Mouse (Mus musculus) forebrain, embryonic 12.5 days (tissue): ENCODE data around the gene Celf2. TPM values are rescaled to one million over a fixed set of nuclear protein-coding genes. Genes with fewer than 3 reads are reported as not detected.

Experiments used
- ATAC-seq: fragments of 200-750 bp; cut with Nextera tagmentation; 2 replicates; pipeline ENCODE4 v1.8.0; 2017; ENCODE audit warnings: moderate TSS enrichment; ENCODE audit not compliant: low FRiP score
- H3K27ac ChIP-seq: fragments of 300-500 bp; sonication (generic); 2 replicates; pipeline ENCODE4 v1.5.1; 2016; ENCODE audit warnings: mild to moderate bottlenecking
- H3K27me3 ChIP-seq: fragments of 300-500 bp; sonication (generic); 2 replicates; pipeline ENCODE4 v1.6.1; 2016; ENCODE audit warnings: mild to moderate bottlenecking
- H3K36me3 ChIP-seq: fragments of 300-500 bp; sonication (generic); replicated peaks from 2 replicates; pipeline ENCODE4 v1.6.1; 2016; ENCODE audit warnings: mild to moderate bottlenecking
- H3K4me1 ChIP-seq: fragments of 300-500 bp; sonication (generic); 2 replicates; pipeline ENCODE4 v1.6.1; 2016
- H3K4me2 ChIP-seq: fragments of 300-500 bp; sonication (generic); 2 replicates; pipeline ENCODE4 v1.6.1; 2016; ENCODE audit warnings: mild to moderate bottlenecking, moderate library complexity
- H3K4me3 ChIP-seq: fragments of 300-500 bp; sonication (generic); replicated peaks from 2 replicates; pipeline ENCODE4 v1.5.1; 2016; ENCODE audit warnings: mild to moderate bottlenecking
- H3K9ac ChIP-seq: fragments of 300-500 bp; sonication (generic); 2 replicates; pipeline ENCODE4 v1.6.1; 2016; ENCODE audit warnings: mild to moderate bottlenecking
- H3K9me3 ChIP-seq: fragments of 300-500 bp; sonication (generic); 2 replicates; pipeline ENCODE4 v1.6.1; 2016
- WGBS: fragments of 180-500 bp; shearing (Covaris S2); methylation state at CpG from one replicate; pipeline ENCODE4 v1.1.7; 2016; 5-methylcytosine and 5-hydroxymethylcytosine counted together
- polyA plus RNA-seq: library from polyadenylated mRNA; unstranded; fragments of >200 nt; fragmentation: Nextera tagmentation; extraction: Ambion mirVana; gene quantifications from 2 replicates; pipeline ENCODE4 v1.2.1, GENCODE M21; 2016

Gene Celf2
- polyA plus RNA-seq, 1 experiment from 2014 or later: 167 TPM

DNA sequence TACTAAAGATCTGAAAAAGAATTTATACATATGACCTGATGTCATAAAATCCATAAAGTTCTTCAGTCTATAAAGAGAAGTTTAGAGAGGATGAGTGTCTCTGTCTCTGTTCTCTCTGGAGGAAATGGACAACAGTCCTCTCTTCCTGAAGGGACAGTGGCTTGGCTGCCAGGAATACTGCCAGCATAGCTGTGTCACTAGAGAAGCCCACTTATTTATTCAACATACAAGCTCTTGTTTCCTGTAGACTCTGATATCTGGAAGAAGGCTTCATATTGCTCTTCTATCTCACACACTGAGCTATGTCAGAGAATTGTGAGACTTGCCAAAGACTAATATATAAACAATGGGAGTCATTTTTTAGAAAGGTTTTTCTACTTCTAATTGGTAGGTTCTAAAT, 260.4 kb downstream of the Celf2 start:
- H3K36me3 ChIP-seq: no peaks in the 10 kb centered on the region
- H3K4me2 ChIP-seq: no peak overlapping the region
- ATAC-seq: no peak
- no peaks in the 10 kb centered on the region for H3K27me3 ChIP-seq
- H3K9me3 ChIP-seq: no peaks in the 10 kb centered on the region
- no peak overlapping the region for H3K27ac ChIP-seq
- H3K9ac ChIP-seq: no peak overlapping the region
- no peak overlapping the region for H3K4me3 ChIP-seq
- no peaks in the 10 kb centered on the region; the same call in 1 of the 2 replicates for H3K4me1 ChIP-seq

DNA sequence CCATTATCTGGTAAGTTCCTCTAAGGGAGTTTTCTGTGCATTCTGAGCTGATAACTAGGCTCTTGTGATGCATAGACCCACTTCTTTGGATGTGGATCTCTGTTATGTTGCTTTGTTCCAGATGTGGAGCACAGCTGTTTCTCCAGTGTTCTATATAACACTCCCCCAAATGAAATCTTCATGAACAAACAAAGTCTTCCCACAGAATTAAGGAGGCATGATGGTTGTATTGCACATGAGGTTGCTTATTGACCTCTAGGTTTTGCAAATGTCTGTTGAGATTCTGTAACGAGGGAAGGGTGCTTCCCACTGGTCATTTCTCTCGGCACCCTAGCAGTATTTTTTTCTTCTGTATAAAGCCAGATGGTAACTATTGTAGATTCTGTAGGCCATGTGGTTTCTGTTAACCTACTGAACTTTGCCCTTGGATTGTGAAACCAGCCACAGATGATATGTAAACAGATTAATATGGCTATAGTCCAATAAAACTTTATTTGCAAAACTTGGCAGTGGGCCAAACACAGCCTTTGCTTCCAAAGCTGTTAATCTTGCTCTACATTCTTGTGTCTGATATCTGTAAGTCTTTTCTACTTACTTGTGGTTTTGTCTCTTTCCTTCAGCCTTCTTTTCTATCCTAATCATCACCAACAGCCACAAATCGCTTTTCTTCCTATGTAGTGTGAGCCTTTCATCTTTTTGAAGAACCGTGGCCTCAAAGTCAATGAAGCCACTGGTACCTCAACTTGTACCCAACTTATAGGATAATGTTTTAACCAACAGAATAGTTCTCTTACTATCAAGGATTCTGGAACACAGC, 263.2 kb downstream of the Celf2 start:
- Histone ChIP-seq H3K27ac (no peak overlapping the region), H3K4me2 (no peak overlapping the region), H3K4me1 (no peaks in the 10 kb centered on the region), H3K27me3 (no peaks in the 10 kb centered on the region), H3K9ac (no peak overlapping the region), H3K4me3 (no peak overlapping the region), H3K36me3 (no peaks in the 10 kb centered on the region), H3K9me3 (no peaks in the 10 kb centered on the region)
- no peak for ATAC-seq
- WGBS: 68% methylated on average over 4 of the region's 4 CpGs

DNA sequence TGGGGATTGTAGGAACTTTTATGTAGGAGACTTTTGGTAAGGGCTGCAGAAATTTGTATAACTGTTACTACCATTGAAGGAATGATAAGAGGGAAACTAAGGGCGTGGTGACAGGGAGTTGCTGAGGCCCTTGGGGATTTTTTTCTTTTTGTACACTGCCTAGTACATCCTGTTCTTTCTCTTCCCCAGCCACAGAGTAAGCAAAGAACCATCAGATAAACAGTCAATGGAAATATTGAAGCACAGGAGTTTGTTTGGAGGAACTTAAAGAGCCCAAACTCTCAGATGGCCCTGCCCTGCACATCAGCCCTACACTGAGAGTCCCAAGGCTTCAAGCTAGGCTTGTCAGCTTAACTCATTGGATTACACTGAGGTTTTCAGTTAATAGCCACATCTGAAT, 267.2 kb downstream of the Celf2 start:
- Histone ChIP-seq H3K9ac (no peak overlapping the region), H3K27me3 (no peaks in the 10 kb centered on the region), H3K4me3 (no peak overlapping the region), H3K36me3 (no peaks in the 10 kb centered on the region), H3K27ac (no peak overlapping the region), H3K4me1 (no peaks in the 10 kb centered on the region), H3K4me2 (no peak overlapping the region), H3K9me3 (no peaks in the 10 kb centered on the region)
- no peak for ATAC-seq
- 79% methylated on average over 1 of the region's 1 CpGs for WGBS

DNA sequence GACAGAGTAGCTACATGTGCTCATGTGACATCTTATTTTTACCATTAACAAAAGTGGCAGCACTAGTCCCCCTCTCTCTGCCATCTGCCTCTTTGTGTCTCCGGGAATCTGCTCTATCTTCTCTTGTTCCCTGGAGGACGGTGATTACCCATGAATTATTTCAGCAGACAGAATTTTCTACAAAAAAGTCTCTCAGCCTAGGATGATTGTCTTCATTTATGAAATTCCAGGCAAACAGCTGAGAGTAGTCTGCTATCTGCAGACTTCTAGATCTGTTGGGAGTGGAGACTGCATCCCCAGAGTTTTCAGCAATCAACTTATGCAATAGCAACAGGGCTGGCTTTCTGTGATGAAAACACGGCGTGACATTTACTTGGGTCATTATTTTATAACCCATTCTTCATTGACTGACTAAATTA, 267.8 kb downstream of the Celf2 start:
- Histone ChIP-seq H3K9ac (no peak overlapping the region), H3K27ac (no peak overlapping the region), H3K4me2 (no peak overlapping the region), H3K4me1 (no peaks in the 10 kb centered on the region), H3K9me3 (no peaks in the 10 kb centered on the region), H3K36me3 (no peaks in the 10 kb centered on the region), H3K4me3 (no peak overlapping the region), H3K27me3 (no peaks in the 10 kb centered on the region)
- ATAC-seq: no peak
- 72% methylated on average over 4 of the region's 4 CpGs for WGBS

DNA sequence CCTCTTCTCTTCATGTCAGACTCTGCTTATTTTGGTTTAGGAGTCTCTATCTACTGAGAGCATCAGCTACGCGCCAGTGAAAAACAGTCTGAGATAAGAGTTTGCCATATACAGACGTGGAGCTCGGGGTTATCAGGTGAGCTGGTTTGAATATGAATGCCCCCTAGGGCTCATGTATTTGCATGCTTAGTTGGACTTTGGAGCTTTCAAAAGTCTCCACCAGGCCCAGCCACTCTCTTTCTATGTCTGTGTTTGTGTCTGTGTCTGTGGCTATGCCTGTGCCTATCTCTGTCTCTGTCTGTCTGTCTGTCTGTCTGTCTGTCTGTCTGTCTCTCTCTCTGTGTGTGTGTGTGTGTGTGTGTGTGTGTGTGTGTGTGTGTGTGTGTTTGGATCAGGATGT, 272.1 kb downstream of the Celf2 start:
- Histone ChIP-seq H3K4me1 (no peaks in the 10 kb centered on the region), H3K9ac (no peak overlapping the region), H3K4me3 (no peak overlapping the region), H3K36me3 (no peaks in the 10 kb centered on the region), H3K4me2 (no peak overlapping the region), H3K27ac (no peak overlapping the region), H3K9me3 (no peaks in the 10 kb centered on the region), H3K27me3 (no peaks in the 10 kb centered on the region)
- ATAC-seq: no peak
- WGBS: 89% methylated on average over 4 of the region's 4 CpGs

DNA sequence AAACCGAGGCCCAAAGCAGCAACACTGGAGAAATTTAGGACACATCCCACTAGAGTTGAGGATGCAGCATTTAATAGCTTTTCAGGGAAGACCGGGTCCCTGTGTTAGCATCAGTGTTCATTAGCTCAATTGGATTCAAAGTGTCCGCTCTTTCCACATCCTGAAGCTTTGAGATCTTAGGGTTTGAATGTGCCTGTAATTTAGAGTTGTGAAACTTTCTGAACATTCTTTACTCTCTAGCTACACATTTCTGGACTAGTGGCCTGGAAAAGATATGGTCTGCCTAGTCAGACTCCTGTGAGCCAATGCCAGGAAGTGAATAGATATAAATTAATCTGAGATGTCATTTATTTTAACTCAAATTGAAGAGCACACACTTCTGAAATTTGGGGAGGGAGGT, 272.9 kb downstream of the Celf2 start:
- Histone ChIP-seq H3K36me3 (no peaks in the 10 kb centered on the region), H3K9ac (no peak overlapping the region), H3K4me3 (no peak overlapping the region), H3K27me3 (no peaks in the 10 kb centered on the region), H3K4me2 (no peak overlapping the region), H3K27ac (no peak overlapping the region), H3K9me3 (no peaks in the 10 kb centered on the region), H3K4me1 (no peaks in the 10 kb centered on the region)
- WGBS: 86% methylated on average over 3 of the region's 3 CpGs
- no peak for ATAC-seq

DNA sequence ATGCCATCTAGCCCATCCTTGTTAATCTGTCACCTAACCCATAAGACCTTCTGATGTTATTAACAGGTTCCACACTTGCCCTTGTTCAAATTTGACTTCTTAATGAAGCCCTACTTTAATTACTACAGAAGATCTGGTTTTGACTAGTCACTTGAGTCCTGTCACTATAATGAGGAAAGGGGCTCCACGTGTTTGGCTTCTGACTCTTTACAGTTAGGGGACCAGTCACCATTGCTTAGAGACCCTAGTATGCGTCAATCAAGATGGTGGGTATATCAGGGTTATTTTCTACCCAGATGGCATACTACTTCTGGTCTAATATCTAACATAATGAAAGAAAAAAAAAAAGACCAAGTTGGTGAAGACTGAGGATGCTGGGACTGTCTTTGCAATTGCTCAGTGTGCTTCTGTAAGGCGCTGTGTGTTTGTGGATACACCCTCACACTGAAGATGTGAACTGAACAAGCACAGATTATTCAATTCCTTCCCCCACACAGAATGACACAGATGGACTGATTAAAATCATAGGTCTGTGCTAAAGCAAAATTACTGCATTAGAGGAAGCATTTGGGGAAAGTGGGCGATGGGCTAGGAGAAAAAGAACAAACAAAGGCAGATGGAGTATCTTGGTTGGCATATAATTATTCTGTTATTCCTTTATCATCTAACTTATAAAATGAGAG, 274.2 kb downstream of the Celf2 start:
- no peak overlapping the region for H3K9ac ChIP-seq
- H3K36me3 ChIP-seq: no peaks in the 10 kb centered on the region
- no peak overlapping the region for H3K4me2 ChIP-seq
- H3K27ac ChIP-seq: no peak overlapping the region
- no peaks in the 10 kb centered on the region for H3K4me1 ChIP-seq
- no peaks in the 10 kb centered on the region for H3K9me3 ChIP-seq
- WGBS: 85% methylated on average over 4 of the region's 4 CpGs
- H3K4me3 ChIP-seq: no peak overlapping the region
- no peaks in the 10 kb centered on the region for H3K27me3 ChIP-seq
- no peak for ATAC-seq

DNA sequence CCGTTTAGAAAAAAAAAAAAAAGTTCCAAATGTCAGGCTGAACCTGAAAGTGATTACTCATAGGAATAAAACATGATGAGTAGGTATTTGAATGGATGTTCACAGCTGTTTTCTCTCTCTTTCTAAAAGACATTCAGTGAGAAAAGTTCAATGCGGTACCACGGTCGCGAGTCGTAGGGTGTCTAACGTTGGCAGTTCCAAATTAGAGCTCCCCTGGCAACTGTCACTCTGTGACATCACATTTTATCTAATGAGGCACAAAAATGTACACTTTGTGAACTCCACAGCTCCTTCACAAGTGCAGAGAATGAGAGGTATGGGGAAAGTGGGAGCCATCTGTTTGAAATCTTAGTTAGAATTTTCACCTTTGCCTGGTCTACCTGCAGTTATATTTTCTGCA, 274.8 kb downstream of the Celf2 start:
- 87% methylated on average over 7 of the region's 7 CpGs for WGBS
- ATAC-seq: no peak
- no peaks in the 10 kb centered on the region for H3K27me3 ChIP-seq
- H3K9ac ChIP-seq: no peak overlapping the region
- H3K4me2 ChIP-seq: no peak overlapping the region
- no peaks in the 10 kb centered on the region for H3K4me1 ChIP-seq
- no peaks in the 10 kb centered on the region for H3K36me3 ChIP-seq
- H3K4me3 ChIP-seq: no peak overlapping the region
- no peaks in the 10 kb centered on the region for H3K9me3 ChIP-seq
- no peak overlapping the region for H3K27ac ChIP-seq

DNA sequence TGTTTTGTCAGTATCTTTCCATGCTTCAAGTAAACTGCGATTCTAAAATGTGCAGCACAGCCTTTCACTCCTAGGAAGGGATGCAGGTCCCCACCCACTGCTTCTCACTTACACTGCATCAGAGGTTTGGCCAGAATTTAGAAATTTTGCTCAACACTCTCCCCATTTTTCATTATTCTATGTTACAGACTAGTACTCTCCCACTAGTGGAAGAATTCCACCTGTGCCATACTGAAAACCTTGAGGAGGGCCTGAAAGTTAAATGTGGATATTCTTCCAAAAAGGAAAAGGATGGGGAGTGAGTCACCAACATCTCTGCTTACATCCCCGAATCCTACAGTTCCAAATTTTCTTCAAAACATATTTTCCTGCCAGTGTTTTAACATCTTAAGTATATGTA, 276.0 kb downstream of the Celf2 start:
- no peaks in the 10 kb centered on the region for H3K36me3 ChIP-seq
- no peaks in the 10 kb centered on the region for H3K27me3 ChIP-seq
- H3K9me3 ChIP-seq: no peaks in the 10 kb centered on the region
- H3K4me3 ChIP-seq: no peak overlapping the region
- H3K9ac ChIP-seq: no peak overlapping the region
- WGBS: 92% methylated on average over 2 of the region's 2 CpGs
- H3K4me2 ChIP-seq: no peak overlapping the region
- H3K27ac ChIP-seq: no peak overlapping the region
- no peak for ATAC-seq
- no peaks in the 10 kb centered on the region for H3K4me1 ChIP-seq

DNA sequence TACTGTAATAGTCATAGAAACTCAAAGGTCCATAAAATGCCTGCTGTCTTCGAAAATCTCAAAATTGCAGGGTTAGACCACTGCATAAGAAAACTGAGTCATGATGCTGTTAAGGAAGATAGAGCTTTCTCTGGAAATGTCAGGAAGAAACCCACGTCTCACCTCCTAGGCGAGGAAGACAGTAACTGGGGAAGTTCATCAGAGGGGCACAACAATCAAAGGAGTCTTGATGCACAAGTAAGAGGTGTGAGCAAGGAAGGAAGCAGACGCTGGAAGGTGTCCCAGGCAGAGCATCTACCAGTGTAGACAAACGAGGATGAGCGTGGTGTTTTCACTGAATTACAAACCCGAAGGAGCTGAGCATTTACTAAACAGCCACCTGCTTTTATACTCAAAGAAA, 282.6 kb downstream of the Celf2 start:
- Histone ChIP-seq H3K4me3 (no peak overlapping the region), H3K9me3 (no peaks in the 10 kb centered on the region), H3K36me3 (no peaks in the 10 kb centered on the region), H3K27ac (no peak overlapping the region), H3K4me2 (no peak overlapping the region), H3K27me3 (no peaks in the 10 kb centered on the region), H3K9ac (no peak overlapping the region), H3K4me1 (no peaks in the 10 kb centered on the region)
- WGBS: 89% methylated on average over 7 of the region's 7 CpGs
- ATAC-seq: no peak

DNA sequence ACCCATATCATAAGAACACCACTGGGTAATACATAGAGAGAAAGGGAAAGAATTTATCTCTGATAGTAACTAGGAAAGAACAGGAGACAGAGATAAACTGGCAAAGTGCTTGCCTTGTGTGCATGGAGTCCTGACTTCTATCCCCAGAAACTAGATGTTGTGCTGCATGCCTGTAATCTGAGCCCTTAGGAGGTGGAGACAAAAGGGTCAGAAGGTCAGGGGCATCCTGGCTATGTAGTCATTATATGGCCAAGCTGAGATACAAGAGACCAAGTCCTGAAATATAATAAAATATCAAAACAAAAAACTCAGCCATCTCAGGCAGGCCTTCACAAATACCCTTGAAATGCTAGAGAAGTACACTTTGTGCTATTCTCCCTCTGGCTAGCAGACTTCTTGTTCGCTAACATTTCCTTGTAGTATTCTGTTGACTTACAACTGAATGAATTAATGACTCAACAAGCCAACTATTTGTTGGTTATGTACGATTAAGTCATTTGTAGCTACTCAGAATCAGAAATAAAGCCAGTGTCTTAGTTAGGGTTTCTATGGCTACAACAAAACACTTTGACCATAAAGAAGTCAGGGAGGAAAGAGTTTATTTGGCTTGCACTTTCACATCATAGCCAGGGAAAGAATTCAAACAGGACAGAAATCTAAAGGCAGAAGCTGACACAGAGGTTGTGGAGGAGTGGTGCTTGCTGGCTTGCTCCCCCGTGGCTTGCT, 284.9 kb downstream of the Celf2 start:
- no peaks in the 10 kb centered on the region for H3K4me1 ChIP-seq
- no peak overlapping the region for H3K27ac ChIP-seq
- WGBS: 64% methylated on average over 3 of the region's 3 CpGs
- H3K9ac ChIP-seq: no peak overlapping the region
- H3K27me3 ChIP-seq: no peaks in the 10 kb centered on the region
- no peak overlapping the region for H3K4me2 ChIP-seq
- no peaks in the 10 kb centered on the region for H3K9me3 ChIP-seq
- no peak for ATAC-seq
- no peaks in the 10 kb centered on the region for H3K36me3 ChIP-seq
- no peak overlapping the region for H3K4me3 ChIP-seq

DNA sequence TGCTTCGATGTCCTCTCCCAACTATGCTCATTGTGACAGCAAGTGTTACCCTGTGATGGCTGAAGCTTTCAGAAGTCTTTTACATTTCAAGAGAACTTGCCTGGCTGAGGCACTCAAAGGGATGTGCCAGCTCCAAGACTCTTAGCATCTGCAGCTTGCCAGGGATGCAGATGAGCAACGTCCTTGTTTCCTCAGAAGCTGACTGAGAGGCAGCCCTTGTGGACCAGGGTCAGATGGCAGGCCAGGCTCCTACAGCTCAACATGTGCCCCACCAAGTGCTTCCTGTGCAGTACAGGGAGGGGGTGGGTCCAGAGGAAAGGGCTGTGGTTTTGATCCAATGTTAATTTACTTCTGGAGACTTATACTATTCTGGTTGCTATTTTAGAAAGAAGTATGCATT, 285.8 kb downstream of the Celf2 start:
- no peak overlapping the region for H3K27ac ChIP-seq
- 63% methylated on average over 2 of the region's 2 CpGs for WGBS

More for the DNA sequence above, 285.8 kb downstream of the Celf2 start:
- ATAC-seq: no peak
- no peaks in the 10 kb centered on the region; the same call in 1 of the 2 replicates for H3K4me1 ChIP-seq
- H3K4me2 ChIP-seq: no peak overlapping the region
- no peaks in the 10 kb centered on the region for H3K36me3 ChIP-seq
- H3K4me3 ChIP-seq: no peak overlapping the region
- no peaks in the 10 kb centered on the region for H3K27me3 ChIP-seq
- no peaks in the 10 kb centered on the region for H3K9me3 ChIP-seq
- no peak overlapping the region for H3K9ac ChIP-seq
